Mouse (Mus musculus): ENCODE data around the gene B4galnt2.

DNA sequence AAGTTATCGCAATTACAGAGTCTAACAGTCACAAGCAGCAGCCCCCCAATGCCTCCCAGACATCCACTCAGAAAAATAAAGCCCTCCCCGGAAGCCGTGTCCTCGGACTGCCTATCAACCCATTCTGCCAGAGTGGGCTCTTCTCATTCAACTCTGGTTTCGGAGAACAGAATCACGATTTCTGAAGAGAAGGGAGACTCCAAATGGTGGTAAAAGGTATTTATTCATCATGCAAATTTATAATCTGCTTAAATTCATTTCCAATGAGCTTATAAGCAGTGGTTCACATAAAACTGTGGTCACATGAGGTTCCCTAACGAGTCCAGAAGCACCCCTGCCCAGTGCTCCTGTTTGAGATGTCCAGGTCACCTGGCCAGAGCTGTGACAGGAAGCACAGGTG lies 42.7 kb upstream of the B4galnt2 start:
- TF ChIP-seq CTCF (IDR thresholded peaks at IDR 0.05; ENCODE audit: extremely low read depth, insufficient read length, insufficient replicate concordance, low read depth, low read length), result no peak
- TF ChIP-seq POLR2A (IDR thresholded peaks at IDR 0.05; ENCODE audit: low read depth, low read length), result no peak

Measured in small intestine, adult 2 months (tissue).